Mouse (Mus musculus): ENCODE data around the gene Ces4a. TPM values are rescaled to one million over a fixed set of nuclear protein-coding genes. Genes with fewer than 3 reads are reported as not detected.
A peak's percentile ranks its signal among the peaks of the same experiment; 100 is the strongest.
"Not testable (repeated sequence)": the region's sequence is repeated elsewhere in the genome, so short reads cannot be mapped to it uniquely, and the experiment has no call there.

Ces4a gene
- total RNA-seq (2021): not detected
- long read RNA-seq, experiment 1: 0 reads
- long read RNA-seq, experiment 2: 0 reads

DNA sequence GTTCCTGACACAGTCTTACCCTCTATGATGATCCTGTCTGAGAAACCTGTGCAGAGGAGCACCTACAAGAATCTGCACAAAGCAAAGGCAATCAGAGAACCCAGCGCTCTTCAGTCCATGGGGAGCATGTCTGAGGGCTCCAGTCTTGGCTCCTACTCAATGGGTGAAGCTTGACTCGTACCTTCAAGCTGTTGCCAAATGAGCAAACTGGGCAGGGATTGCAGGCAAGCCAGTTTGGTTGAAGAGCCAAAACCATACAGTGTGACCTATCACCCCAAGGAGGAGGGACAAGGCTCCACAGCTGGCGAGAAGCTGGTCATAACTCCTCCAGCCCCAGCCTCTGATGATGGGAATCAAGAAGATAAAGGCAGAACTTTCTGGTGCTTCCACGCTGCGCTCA lies at the start of gene Ces4a:
Gene Ces4a (plus strand): TSS at position 292 of the 400 bp plus-strand sequence.
- no peak for DNase-seq
- intact Hi-C loops (cut with DNase I; ENCODE audit: low total_unique reads): no loop called here

- no peak for DNase-seq
- intact Hi-C loops (cut with DNase I; ENCODE audit: low total_unique reads): no loop called here
Measured at GRCm38 (mm10) chr8:105083449-105084050, 48.0 kb upstream of the Ces4a start, which contains the start of gene Ces3b. Gene Ces3b, plus strand, starts transcription at chr8:105083753.

DNA sequence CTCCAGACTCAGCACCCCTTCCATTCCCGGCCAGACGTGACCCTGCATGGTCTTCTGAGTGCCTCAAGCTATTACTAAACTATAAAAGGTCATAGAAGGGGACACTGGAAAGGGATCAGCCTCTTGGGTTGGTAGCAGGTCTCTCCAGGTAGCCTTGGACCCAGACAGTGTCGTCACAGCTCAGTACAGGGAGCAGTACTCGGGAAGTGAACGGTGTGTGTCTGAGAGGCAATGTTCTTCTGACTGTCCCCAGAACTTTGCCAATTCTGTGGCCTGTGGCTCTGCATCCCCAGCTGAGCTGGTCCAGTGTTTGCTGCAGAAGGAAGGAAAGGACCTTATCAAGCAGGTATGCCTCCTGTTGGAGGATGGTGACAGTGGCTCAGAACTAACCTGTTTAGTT lies 43.4 kb upstream of the Ces4a start:
- intact Hi-C loops (cut with DNase I; ENCODE audit: low total_unique reads); DNase-seq: not testable (repeated sequence)

GRCm38 (mm10) chr8:105088581-105088980 lies 43.0 kb upstream of the Ces4a start:
- intact Hi-C loops (cut with DNase I; ENCODE audit: low total_unique reads): no loop called here
- no peak for DNase-seq

DNA sequence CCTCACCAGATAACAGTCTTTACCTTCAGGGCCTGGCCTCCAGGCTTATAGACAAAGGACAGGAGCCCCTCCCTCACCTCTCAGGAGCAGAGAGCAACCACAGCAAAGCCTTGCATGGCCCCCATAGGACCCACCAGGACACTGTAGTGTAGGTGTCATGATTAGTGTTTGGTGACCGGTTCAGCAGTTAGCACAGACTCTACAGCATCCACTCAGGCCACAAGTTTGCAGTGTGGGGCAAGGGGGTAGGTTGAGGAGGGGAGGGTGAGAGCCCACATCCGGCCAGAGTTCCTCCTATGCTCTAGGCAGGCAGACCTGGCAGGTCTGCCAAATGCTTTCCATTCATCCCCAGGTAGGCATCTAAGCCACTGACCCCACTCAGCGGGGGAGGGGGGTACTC lies 37.6 kb upstream of the Ces4a start:
- DNase-seq: no peak
- intact Hi-C loops (cut with DNase I; ENCODE audit: low total_unique reads): no loop called here

DNA sequence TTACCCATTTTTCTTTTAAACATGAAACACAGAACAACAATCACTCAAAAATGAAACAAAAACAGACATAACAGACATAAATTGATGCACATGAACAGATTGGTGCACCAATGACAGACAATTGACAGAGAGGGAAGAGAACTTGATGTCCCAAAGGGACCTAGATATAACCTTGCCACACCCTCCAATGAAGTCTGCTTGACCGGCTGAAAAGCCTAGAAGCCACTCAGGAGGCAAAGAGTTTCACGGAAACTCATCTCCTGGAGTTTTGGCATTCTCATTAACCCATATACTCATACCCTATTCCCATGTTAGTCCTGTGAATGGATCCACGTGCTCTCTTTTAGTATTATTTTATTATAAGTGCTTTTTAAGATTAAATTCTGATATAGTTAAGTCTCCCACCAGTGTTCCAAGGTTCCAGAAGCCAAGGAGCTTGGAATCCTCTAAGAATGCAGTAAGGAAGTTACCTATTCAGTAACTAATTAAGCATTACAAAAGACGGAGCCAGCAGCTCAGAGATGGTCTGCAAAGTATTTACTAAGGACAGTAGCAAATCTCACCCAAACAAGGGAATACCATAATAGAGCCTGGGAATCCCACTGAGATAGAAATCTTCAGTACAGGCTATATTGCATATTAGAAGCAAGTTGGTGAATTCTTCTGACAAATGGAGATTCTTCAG lies 29.4 kb upstream of the Ces4a start:
- DNase-seq; intact Hi-C loops (cut with DNase I; ENCODE audit: low total_unique reads): not testable (repeated sequence)

GRCm38 (mm10) chr8:105103701-105104100 lies 27.9 kb upstream of the Ces4a start:
- DNase-seq; intact Hi-C loops (cut with DNase I; ENCODE audit: low total_unique reads): not testable (repeated sequence)

DNA sequence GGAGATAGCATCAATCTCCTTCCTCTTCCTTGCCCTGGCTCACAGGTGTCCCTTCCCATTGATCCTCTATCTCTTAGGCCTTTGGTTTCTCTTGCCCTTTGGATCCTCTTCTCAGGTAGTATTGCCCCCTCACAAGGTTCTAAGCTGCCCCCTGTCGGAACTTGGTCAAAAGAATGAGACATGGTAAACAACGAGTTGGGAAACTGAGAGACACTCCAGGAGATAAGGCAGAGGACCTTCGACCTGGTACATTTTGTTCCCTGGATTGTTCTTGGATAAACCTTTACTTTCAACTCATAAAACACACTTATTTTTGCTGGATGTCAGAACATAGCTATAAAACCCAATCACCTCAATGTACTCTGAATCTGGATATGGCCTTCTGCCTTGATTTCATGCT lies 27.4 kb upstream of the Ces4a start:
- intact Hi-C loops (cut with DNase I; ENCODE audit: low total_unique reads): no loop called here
- no peak for DNase-seq

DNA sequence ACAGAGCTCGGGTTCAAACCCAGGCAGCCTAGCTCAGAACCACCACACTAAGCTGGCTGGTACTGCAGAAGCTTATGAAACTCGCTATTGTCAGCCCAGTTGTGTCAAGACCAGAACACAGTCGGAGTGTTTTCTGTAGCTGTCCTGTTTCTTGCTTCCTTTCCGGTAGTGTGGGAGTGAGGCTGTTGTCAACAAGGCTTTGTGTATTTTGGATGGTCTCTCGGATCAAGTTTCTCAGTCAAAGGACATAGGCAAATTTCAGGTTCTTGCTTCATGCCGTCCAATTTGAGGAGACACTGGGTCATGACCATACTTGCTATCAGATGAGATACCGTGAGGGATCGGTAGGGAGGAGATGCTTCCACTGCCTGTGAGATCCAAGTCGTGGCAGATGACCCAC lies 1.7 kb upstream of the Ces4a start:
- intact Hi-C loops (cut with DNase I; ENCODE audit: low total_unique reads): no loop called here
- DNase-seq: no peak

- intact Hi-C loops (cut with DNase I; ENCODE audit: low total_unique reads): no loop called here
Measured at GRCm38 (mm10) chr8:105138423-105138822, 6.8 kb downstream of the Ces4a start.

DNA sequence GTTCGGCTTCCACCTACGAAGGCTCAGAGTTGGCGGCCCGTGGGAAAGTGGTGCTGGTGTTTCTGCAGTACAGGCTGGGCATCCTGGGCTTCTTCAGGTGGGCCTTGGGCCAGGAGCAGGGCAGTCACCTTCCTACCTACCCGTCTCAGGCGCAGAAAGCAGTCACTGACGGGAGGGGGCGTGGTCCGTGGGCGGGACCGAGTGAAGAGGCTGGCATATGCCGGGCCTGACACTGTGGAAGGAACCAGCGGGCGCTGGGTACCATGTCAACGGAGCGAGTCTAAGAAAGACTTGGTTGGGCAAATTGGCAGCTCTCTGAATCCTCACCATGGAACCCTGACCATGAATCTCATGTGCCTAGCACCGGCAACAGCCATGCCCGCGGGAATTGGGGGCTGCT lies 10.8 kb downstream of the Ces4a start:
- intact Hi-C loops (cut with DNase I; ENCODE audit: low total_unique reads): no loop called here
- no peak for DNase-seq

More at GRCm38 (mm10) chr8:105138423-105138822, 6.8 kb downstream of the Ces4a start:
- peak; percentile 68 for DNase-seq

DNA sequence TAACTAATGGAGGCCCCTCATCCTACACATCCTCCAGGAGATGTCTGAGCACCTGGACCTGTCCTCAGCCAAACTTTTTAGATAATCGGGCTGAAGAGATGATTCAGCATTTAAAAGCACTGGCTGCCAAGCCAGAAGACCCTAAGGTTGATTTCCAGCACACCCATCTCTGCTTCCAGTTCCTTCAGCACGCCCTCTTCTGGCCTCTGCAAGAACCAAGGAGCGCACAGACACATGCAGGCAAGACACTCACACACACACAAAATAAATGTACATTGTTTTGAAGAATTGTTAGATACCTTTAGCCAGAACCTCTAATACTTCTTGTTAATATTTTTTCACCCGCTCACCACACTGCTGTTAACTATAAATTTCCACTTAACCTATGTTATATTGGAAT lies 20.1 kb downstream of the Ces4a start:
- DNase-seq: no peak
- intact Hi-C loops (cut with DNase I; ENCODE audit: low total_unique reads): no loop called here

DNA sequence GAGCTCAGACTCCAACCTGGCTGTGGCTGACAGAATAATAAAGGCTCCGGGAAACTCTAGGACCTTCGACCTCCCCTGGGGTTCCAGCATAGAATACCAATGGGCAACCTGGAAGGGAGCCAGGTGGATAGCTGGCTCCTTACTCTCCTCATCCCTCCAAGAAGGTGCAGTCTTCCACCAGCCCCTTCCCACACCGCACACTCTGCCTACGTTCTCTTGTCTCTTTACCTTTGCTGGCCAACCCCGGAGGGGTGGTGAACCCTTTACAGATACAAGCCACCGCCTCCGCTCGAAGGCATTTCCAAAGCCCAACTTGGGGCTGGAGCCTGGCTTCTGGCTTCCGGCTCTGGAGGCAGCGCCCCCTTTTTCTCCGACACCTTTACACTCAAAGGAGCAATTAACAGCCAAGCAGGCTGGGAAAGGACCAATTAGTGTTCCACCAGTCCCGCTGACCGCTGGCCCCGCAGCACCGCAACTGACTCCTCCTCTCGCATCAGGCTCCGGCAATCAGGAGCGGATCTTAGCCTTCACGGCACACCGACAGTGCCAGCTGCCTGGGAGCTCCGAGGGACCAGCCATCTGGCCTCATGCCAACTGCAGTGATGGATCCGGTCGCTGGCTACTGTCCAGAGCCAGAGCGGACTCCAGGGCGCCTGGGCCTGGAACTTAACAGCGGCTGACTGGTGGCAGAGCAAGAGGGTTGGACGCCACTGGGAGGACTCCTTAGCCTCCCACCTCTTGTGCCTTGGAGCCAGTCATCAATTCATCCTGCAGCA lies 21.2 kb downstream of the Ces4a start:
- peak; percentile 85 for DNase-seq
- intact Hi-C loops (cut with DNase I; ENCODE audit: low total_unique reads): no loop called here

GRCm38 (mm10) chr8:105154316-105154715 lies 22.7 kb downstream of the Ces4a start:
- DNase-seq: no peak
- intact Hi-C loops (cut with DNase I; ENCODE audit: low total_unique reads): no loop called here

GRCm38 (mm10) chr8:105155091-105155745 lies 23.6 kb downstream of the Ces4a start:
- intact Hi-C loops (cut with DNase I; ENCODE audit: low total_unique reads): loop anchor here (5.0 kb wide), 1 partner anchor 52 kb away; no protein-coding TSS in a partner anchor
- no peak for DNase-seq

DNA sequence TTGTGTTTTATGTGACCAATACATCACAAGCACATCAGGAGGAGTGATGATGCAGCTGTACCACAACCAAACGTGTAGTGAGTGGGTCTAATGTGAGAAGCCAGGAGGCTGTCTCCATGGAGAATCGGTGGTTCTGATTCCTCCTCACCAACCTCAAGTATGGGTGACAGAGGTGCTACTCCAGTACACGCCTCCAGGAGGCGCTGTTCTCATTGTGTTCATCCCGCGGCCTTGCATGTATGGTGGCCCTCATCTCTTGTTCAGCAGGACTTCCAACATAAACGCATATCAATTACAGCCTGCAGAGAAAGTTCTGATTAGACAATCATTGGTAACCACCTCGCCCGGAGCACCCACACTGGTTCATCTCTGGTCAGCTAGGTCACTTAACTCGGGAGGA lies 26.0 kb downstream of the Ces4a start:
- peak; percentile 47 for DNase-seq
- intact Hi-C loops (cut with DNase I; ENCODE audit: low total_unique reads): loop anchor here (5.0 kb wide), 1 partner anchor 50 kb away; no protein-coding TSS in a partner anchor

DNA sequence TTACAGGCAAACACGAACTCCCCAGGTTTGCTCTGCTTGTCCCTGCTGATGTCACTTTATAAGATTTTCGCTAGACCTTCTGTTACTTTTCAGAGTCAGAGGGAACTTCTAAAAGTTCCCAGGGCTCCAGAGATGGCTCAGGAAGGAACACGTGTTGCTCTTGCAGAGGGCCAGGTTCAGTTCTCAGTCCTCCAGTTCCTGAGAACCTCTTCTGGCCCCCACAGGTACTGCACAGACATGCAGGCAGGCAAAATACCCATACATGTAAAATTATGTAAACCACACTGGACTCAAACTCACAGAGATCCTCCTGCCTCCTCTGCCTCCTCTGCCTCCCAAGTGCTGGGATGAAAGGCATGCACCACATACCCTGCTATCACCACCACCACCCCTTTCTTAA lies 26.5 kb downstream of the Ces4a start:
- no peak for DNase-seq
- intact Hi-C loops (cut with DNase I; ENCODE audit: low total_unique reads): loop anchor here (5.0 kb wide), 1 partner anchor 49 kb away; no protein-coding TSS in a partner anchor

DNA sequence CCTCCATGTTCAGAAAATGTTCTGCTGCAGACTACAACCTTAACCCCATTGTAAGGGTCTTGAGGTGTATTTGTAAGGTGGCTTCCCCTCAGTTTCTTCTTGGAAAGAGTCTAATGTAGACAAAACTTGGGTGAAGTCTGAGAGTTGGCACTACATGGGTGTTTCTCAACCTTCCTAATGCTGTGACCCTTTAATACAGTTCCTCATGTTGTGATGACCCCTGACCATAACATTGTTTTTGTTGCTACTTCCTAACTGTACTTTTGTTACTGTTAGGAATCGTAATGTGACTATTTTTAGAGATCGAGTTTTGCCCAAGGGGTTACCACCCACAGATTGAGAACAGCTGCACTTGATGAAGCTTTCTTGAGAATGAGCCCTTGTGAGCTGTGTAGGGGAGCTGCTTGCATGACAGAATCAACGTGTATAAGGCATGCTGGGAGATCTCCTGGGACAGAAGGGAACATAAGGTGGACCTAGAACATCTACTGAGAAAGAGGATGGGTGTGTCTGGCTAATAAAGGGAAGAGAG lies 29.6 kb downstream of the Ces4a start:
- intact Hi-C loops (cut with DNase I; ENCODE audit: low total_unique reads): no loop called here

GRCm38 (mm10) chr8:105164272-105164902 lies 32.8 kb downstream of the Ces4a start:
- no peak for DNase-seq
- intact Hi-C loops (cut with DNase I; ENCODE audit: low total_unique reads): no loop called here

More for the DNA sequence above, 29.6 kb downstream of the Ces4a start:
- DNase-seq: no peak
